Mouse (Mus musculus) Muller cell, postnatal 12 days (primary cell): ENCODE measurements at regions not wholly inside any gene's neighbourhood (a gene's known extent, or its start where the extent isn't known, plus 50 kb on each side); places are given as distances from the start of the nearest gene placed in this dataset.
A peak's percentile ranks its signal among the peaks of the same experiment; 100 is the strongest.

Experiments
- DNase-seq: peaks from one replicate; pipeline ENCODE4 v3.0.0-alpha.2; 2015; ENCODE audit errors: inconsistent ontology term

GRCm38 (mm10) chr5:46488140-46488942 is 630.9 kb upstream of the Lcorl start:
- no peak for DNase-seq

GRCm38 (mm10) chr5:46486740-46487326 is 629.4 kb upstream of the Lcorl start:
- peak; percentile 69 for DNase-seq

GRCm38 (mm10) chr5:46456356-46456755 is 598.9 kb upstream of the Lcorl start:
- no peak for DNase-seq

- DNase-seq = no peak
These were observed 590.9 kb upstream of the Lcorl start for GRCm38 (mm10) chr5:46448274-46448673.

- no peak for DNase-seq
These were observed 588.4 kb upstream of the Lcorl start for GRCm38 (mm10) chr5:46445844-46446243.

GRCm38 (mm10) chr5:46445122-46445521 is 587.7 kb upstream of the Lcorl start:
- DNase-seq = no peak

- DNase-seq = peak; percentile 13
These were observed 586.5 kb upstream of the Lcorl start for GRCm38 (mm10) chr5:46443805-46444340.

- no peak for DNase-seq
These were observed 585.3 kb upstream of the Lcorl start for GRCm38 (mm10) chr5:46442600-46443248.

- no peak for DNase-seq
These were observed 584.3 kb upstream of the Lcorl start for GRCm38 (mm10) chr5:46441716-46442115.

GRCm38 (mm10) chr5:46431644-46432367 is 574.4 kb upstream of the Lcorl start:
- DNase-seq = peak; percentile 49

GRCm38 (mm10) chr5:46422738-46423137 is 565.3 kb upstream of the Lcorl start:
- DNase-seq = no peak

GRCm38 (mm10) chr5:46406969-46407368 is 549.6 kb upstream of the Lcorl start:
- no peak for DNase-seq

- DNase-seq = peak; percentile 27
These were observed 549.0 kb upstream of the Lcorl start for GRCm38 (mm10) chr5:46406404-46406803.

GRCm38 (mm10) chr5:46386591-46386990 is 529.2 kb upstream of the Lcorl start:
- peak; percentile 3 for DNase-seq

GRCm38 (mm10) chr5:46367328-46367727 is 509.9 kb upstream of the Lcorl start:
- DNase-seq = no peak

- DNase-seq = no peak
These were observed 506.2 kb upstream of the Lcorl start for GRCm38 (mm10) chr5:46363661-46364060.

GRCm38 (mm10) chr5:46361637-46362036 is 504.2 kb upstream of the Lcorl start:
- no peak for DNase-seq

- DNase-seq = peak; percentile 69
These were observed 491.0 kb upstream of the Lcorl start for GRCm38 (mm10) chr5:46348448-46348847.

GRCm38 (mm10) chr5:46347368-46348083 is 490.1 kb upstream of the Lcorl start:
- DNase-seq = peak; percentile 65

GRCm38 (mm10) chr5:46338461-46338860 is 481.0 kb upstream of the Lcorl start:
- DNase-seq = no peak

GRCm38 (mm10) chr5:46330880-46331279 is 473.5 kb upstream of the Lcorl start:
- no peak for DNase-seq
